Mouse (Mus musculus): ENCODE data around the gene Add3. TPM values are rescaled to one million over a fixed set of nuclear protein-coding genes. Genes with fewer than 3 reads are reported as not detected.
A peak's percentile ranks its signal among the peaks of the same experiment; 100 is the strongest.

The Add3 gene
- total RNA-seq (2021), result 100 to 1,000 TPM; 113 to 114 TPM

- intact Hi-C loops (cut with DNase I), result loop anchor here (2.0 to 5.0 kb wide), 2 partner anchors 103 to 131 kb away; no protein-coding TSS in a partner anchor
- DNase-seq (ENCODE audit: extremely low spot score in 1 of 2, low spot score in 2 of 2), result peak; percentile 72 to 73
Observed at GRCm38 (mm10) chr19:53140044-53140803, at the start of gene Add3. Gene Add3 (plus strand): TSS chr19:53140443.

- DNase-seq (ENCODE audit: extremely low spot score in 1 of 2, low spot score in 2 of 2), result no peak
- intact Hi-C loops (cut with DNase I), result no loop called here
Observed at GRCm38 (mm10) chr19:53090677-53091076, 49.6 kb upstream of the Add3 start.

- no peak for DNase-seq (ENCODE audit: extremely low spot score in 1 of 2, low spot score in 2 of 2)
- intact Hi-C loops (cut with DNase I), result no loop called here
Observed at GRCm38 (mm10) chr19:53092251-53092650, 48.0 kb upstream of the Add3 start.

GRCm38 (mm10) chr19:53093294-53093693 lies 46.9 kb upstream of the Add3 start:
- intact Hi-C loops (cut with DNase I), result no loop called here

GRCm38 (mm10) chr19:53094684-53095083 lies 45.6 kb upstream of the Add3 start:
- DNase-seq (ENCODE audit: extremely low spot score in 1 of 2, low spot score in 2 of 2), result no peak
- intact Hi-C loops (cut with DNase I), result no loop called here

More at GRCm38 (mm10) chr19:53093294-53093693, 46.9 kb upstream of the Add3 start:
- no peak for DNase-seq (ENCODE audit: extremely low spot score in 1 of 2, low spot score in 2 of 2)

- intact Hi-C loops (cut with DNase I), result no loop called here
- no peak for DNase-seq (ENCODE audit: extremely low spot score in 1 of 2, low spot score in 2 of 2)
Observed at GRCm38 (mm10) chr19:53101374-53102300, 38.6 kb upstream of the Add3 start.

GRCm38 (mm10) chr19:53105374-53106090 lies 34.7 kb upstream of the Add3 start:
- DNase-seq (ENCODE audit: extremely low spot score in 1 of 2, low spot score in 2 of 2), result peak in 1 of 2 experiments; percentile 92
- intact Hi-C loops (cut with DNase I), result no loop called here

GRCm38 (mm10) chr19:53106952-53107351 lies 33.3 kb upstream of the Add3 start:
- DNase-seq (ENCODE audit: extremely low spot score in 1 of 2, low spot score in 2 of 2), result peak in 1 of 2 experiments; percentile 53

GRCm38 (mm10) chr19:53107361-53108247 lies 32.6 kb upstream of the Add3 start:
- no peak for DNase-seq (ENCODE audit: extremely low spot score in 1 of 2, low spot score in 2 of 2)
- intact Hi-C loops (cut with DNase I), result no loop called here

More at GRCm38 (mm10) chr19:53106952-53107351, 33.3 kb upstream of the Add3 start:
- intact Hi-C loops (cut with DNase I), result no loop called here

GRCm38 (mm10) chr19:53111996-53112590 lies 28.1 kb upstream of the Add3 start:
- peak in 1 of 2 experiments; percentile 46 for DNase-seq (ENCODE audit: extremely low spot score in 1 of 2, low spot score in 2 of 2)
- intact Hi-C loops (cut with DNase I), result no loop called here

GRCm38 (mm10) chr19:53119255-53119795 lies 20.9 kb upstream of the Add3 start:
- DNase-seq (ENCODE audit: extremely low spot score in 1 of 2, low spot score in 2 of 2), result no peak
- intact Hi-C loops (cut with DNase I), result no loop called here

- intact Hi-C loops (cut with DNase I), result no loop called here
- DNase-seq (ENCODE audit: extremely low spot score in 1 of 2, low spot score in 2 of 2), result no peak
Observed at GRCm38 (mm10) chr19:53120483-53120882, 19.8 kb upstream of the Add3 start.

- DNase-seq (ENCODE audit: extremely low spot score in 1 of 2, low spot score in 2 of 2), result no peak
Observed at GRCm38 (mm10) chr19:53122641-53123241, 17.5 kb upstream of the Add3 start.

GRCm38 (mm10) chr19:53123301-53123700 lies 16.9 kb upstream of the Add3 start:
- intact Hi-C loops (cut with DNase I), result no loop called here
- DNase-seq (ENCODE audit: extremely low spot score in 1 of 2, low spot score in 2 of 2), result no peak

More at GRCm38 (mm10) chr19:53122641-53123241, 17.5 kb upstream of the Add3 start:
- intact Hi-C loops (cut with DNase I), result no loop called here

GRCm38 (mm10) chr19:53125679-53126078 lies 14.6 kb upstream of the Add3 start:
- intact Hi-C loops (cut with DNase I), result no loop called here
- no peak for DNase-seq (ENCODE audit: extremely low spot score in 1 of 2, low spot score in 2 of 2)

GRCm38 (mm10) chr19:53126546-53126945 lies 13.7 kb upstream of the Add3 start:
- intact Hi-C loops (cut with DNase I), result no loop called here
- DNase-seq (ENCODE audit: extremely low spot score in 1 of 2, low spot score in 2 of 2), result no peak

Data from left cerebral cortex, postnatal 10 days (tissue).